Mouse (Mus musculus): ENCODE measurements around the gene Frmd5. TPM values are rescaled to one million over a fixed set of nuclear protein-coding genes. Genes with fewer than 3 reads are reported as not detected.

The Frmd5 gene
- total RNA-seq, 1 experiment from 2014 or later, result 208 TPM

DNA sequence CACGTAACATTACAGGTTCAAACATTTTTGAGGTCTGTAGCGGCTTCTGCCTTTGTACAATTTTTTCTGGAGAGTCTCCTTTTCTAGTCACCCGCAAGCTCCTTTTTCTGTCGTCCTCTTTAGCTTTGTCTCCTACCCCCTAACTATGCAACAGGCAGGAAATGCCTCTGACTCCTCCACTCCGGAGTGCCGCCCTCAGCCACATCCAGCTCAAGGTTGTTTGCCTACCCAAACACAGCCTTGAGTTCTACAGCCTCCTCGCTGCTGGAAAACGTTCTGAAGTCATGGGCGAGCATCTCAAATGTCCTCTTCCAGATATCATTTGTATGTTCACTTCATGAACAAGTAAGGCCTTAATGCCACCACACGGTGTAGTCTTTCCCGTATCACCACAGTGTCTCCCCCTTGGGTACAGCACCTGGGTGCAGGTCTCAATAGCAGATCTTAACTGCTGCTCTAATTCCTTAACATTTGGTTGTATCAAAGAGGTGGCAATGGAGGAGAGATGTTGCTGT lies 45.5 kb downstream of the Frmd5 start:
- DNase-seq, result peak; percentile 51

DNA sequence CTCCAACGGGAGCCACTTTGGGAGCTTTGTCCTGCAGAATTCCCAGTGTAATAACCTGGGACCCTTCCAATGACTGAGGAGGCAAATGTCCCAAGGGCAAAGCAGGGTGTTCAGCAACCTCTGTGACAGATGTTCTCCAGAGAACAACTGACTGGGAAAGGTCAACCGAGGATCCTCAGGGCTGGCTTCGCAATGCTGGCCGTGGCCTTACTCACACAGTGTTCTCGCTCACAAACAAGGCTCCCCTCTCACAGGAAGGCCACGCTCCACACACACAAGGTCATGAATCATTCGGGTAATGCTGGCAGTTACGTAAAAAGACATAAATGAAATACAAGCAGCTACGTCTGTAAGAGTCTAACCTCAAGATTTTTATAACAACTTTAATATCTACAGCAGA lies 46.2 kb downstream of the Frmd5 start:
- DNase-seq, result peak; percentile 65

DNA sequence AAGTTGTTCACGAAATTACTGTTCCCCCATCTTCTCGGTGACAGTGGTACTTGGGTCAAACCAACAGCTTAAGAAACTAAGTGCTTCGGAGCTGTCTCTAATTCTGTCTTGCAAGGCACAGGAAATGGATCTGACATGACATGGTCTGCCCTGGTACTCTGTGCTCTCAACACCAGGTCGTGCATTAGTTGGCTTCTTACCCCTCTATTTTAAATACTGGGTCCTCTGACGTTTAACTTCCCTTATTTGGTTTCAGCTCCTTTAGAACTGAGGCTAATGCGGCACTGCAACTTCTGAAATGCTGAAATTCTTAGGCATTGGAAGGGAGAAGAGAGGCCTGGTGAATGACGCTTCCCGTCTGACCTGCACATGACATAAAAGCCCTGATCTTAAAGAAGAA lies 48.6 kb downstream of the Frmd5 start:
- DNase-seq, result no peak

- no peak for DNase-seq
These were observed 50.6 kb downstream of the Frmd5 start for GRCm38 (mm10) chr2:121756336-121756735.

- no peak for DNase-seq
These were observed 51.8 kb downstream of the Frmd5 start for GRCm38 (mm10) chr2:121755056-121755455.

GRCm38 (mm10) chr2:121750121-121750520 lies 56.8 kb downstream of the Frmd5 start:
- DNase-seq, result no peak

GRCm38 (mm10) chr2:121741151-121741550 lies 65.7 kb downstream of the Frmd5 start:
- DNase-seq, result no peak

DNA sequence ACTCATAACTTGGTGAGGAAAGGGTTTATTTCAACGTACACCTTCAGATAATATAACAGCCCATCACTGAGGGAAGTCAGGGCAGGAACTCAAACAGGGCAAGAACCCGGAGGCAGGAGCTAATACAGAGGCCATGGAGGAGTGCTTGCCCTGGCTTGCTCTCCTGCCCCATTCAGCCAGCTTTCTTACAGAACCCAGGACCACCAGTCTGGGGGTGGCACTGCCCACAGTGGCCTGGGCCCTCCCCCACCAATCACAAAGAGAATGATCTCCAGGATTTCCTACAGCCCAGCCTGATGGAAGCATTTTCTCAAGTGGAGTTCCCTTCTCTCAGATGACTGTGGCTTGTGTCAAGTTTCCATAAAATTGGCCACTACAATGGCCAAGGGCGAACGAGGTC lies 67.5 kb downstream of the Frmd5 start:
- DNase-seq, result no peak

DNA sequence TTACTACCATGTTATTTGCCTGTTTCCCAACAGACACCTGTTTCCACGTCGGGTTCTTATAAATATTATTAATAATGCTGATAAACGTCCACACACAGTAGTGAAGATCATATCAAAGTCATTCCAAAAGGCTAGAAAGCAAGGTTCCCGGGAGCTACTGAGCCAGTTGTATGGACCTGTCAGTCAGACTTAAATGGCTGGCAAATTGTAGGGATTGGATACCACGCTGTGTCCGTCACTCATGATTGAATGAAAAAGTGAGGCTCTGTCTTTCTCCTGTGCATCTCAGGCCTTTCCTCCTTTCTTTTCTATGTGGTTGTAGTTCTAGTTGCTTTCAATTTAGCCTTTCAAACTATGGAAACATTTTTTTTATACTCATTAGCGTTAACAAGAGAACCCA lies 73.5 kb downstream of the Frmd5 start:
- no peak for DNase-seq

GRCm38 (mm10) chr2:121730486-121730885 lies 76.4 kb downstream of the Frmd5 start:
- DNase-seq, result no peak

GRCm38 (mm10) chr2:121728907-121729575 lies 77.8 kb downstream of the Frmd5 start:
- DNase-seq, result no peak

DNA sequence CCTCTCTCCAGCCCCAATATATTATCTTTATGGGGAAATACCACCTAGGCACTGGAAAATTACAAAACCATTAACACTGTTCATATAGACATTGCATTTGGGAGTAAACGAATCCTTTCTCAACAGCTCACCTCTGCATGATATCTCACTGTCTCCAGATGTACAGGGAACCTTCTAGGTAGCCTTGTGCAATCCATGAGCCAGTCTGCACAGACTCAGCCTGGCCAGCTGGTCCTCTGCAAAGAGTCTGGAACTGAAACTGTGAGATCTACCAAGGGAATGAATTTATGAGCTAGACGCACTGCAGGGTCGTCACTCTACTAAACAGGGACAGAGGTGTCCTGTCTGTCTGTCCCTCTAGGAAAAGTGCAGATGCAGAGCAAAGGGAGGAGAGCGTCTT lies 82.0 kb downstream of the Frmd5 start:
- DNase-seq, result no peak

DNA sequence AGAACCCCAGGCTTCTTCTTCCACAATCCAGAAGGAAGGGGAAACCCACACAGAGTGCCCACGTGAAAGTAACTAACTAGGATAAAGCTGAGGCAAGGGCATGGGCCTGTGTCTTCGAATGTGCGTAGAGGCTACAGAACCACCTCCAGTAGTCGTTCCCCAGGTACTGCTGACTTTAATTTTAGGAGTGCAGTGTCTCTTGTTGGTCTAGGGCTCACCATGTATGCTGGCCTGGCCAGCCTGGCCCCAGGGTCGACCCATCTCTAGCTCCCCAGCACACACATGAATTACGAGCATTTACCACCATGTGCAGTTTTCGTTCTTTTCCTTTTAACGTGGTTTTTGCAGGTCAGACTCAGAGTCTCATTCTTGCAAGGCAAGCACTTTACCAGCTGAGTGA lies 83.1 kb downstream of the Frmd5 start:
- no peak for DNase-seq

GRCm38 (mm10) chr2:121719000-121719399 lies 87.9 kb downstream of the Frmd5 start:
- DNase-seq, result no peak

DNA sequence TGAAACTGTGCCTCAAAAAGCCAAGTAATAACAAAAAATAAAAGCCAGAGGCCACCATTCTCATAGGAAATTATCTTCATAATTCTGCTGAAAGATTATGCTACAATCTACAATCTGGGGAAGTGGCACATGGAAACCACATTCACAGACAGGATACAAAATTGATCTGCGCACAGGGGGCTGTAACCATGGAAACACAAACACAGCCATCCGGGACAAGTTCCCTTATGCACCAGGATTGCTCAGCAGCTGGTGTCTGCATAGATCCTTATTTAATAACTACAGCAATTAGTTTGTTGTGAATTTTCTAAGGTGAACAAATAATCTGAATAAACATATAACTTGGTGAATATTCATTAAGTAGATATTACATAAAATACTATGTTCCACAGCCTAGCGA lies 89.8 kb downstream of the Frmd5 start:
- DNase-seq, result no peak

DNA sequence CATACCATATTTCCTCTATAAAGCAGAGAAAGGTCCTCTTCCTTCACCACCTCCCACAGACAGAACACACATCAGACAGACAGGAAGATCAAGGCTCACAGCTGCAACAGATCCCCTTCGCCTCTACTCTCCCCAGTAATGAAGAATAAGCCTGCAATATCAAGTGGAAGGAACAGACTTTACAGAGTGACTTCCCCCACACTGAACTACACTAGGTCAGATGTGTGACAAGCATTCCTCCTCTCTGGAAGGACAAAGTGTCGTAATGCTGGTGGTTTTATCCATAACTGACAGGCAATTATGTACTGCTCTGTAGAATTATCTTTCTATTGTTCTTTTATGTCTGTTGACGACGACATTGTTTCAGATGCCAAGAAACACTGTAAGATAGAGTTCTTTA lies 93.3 kb downstream of the Frmd5 start:
- no peak for DNase-seq

DNA sequence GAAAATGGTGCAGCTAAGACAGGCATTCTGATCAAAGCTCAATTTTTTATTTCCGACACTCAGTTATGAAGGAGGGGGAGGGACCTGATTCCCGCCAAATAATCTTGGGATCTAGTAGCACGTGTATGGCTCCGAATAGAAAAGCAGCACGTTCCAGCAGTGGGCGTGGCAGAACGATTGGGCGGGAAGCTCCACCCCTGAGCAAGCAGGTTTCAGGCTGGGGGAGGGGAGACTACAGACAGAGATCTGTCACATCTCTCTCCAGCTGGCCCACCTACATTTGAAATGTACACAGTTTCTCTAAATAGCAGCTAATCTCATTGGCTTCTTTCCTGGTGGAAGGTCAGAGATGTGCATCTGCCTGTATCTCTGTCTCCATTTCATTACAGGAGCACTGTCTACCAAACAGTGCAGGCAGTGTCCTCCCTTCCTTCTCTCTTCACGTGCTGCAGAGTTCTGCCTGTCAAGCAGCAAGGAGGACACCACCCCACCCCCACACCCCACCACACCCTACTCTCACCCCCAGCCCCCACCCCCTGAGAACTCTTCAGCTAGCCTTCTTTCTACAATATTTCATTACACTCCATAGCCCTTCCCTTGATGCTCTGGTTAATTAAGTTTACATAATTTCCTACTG lies 95.0 kb downstream of the Frmd5 start:
- no peak for DNase-seq

DNA sequence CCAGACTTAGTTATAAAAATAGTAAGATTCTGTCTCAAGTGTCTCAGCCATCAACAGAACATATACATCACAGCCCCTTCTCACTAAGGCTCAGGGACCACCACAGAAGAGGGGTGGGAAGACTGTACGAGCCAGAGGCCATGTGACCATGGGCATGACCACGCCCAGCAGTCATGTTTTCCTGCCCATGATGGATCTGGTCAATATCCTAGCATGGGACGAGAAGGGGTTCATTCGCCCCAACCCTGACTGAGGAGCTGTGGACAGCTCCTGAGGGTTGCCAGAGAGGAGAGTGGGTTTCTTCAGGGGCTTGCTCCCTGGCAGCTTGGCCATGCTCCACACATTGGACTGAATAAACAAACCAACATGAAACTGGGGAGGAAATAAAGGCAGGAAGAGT lies 97.8 kb downstream of the Frmd5 start:
- DNase-seq, result no peak

DNA sequence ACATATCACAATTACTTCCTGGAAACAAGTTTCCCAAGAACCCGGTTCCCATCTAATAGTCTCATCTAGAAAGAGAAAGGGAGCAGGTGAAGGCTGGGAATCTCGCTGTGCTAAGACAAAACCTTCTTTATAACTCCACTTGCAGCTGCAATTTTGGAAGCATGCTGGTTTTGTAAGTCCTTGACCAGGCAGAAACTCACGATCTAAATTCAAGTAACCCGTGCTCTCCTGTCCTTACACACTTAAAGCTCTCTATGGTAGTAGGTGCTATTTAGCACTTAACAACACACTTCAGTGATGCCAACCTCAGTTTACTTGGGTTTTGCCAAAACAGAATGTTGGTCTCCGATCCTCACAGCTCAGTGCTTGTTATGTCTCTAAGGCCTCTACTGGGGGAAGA lies 99.4 kb downstream of the Frmd5 start:
- no peak for DNase-seq

DNA sequence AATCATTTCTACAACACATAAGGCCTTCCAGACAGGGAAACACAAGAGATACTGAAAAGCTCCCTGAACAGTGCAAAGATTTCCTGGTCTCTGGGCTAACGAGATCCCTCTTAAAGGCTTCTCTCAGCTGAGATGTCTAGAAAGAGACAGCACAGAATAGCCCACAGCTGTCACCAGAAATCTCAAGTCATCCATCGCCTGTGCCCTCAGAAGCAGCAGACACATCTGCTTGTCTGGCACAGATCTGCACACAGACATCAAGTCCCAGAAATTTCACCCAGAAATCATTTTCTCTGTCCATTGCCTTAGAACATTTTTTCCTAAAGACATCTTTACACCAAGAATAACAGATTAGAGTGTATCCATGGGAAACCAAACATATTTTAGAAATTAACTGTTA lies 101.1 kb downstream of the Frmd5 start:
- no peak for DNase-seq

DNA sequence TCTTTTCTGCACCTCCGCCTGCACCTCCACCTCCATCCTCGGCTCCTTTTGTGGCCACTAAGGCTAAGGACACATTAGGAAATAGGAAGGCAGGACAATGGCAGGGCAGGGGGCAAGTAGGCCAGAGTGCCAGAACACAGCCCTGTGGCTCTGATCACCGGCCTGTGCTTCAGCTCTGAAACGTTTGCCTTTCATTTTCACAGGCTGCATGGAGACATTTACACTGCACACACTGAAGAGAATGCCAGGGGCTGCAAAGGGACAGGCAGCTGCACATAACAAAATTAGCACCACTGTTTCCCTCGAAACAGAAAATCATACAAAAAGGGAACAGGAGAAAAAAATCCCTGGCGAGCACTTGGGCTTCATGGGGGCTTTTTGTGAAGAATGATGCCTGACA lies 107.6 kb downstream of the Frmd5 start:
- DNase-seq, result no peak

DNA sequence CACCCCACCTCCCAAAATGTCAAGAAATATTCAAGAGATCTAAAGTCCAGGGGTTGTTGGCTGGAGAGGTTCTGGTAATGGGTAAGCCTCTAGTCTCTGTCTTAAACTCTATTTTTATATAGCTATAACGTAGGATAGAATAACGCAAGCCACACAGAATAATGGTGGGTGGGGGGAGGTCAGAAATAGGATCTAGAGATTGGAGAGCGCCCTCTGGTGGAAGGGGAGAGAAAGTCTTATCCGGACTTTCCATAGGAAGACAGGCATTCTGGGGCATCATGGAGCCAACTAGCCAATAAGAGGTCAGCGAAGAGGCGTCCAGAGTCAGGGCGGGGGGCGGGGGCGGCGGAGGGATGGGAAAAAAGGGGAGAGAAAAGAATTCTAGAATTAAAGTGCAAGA lies 111.5 kb downstream of the Frmd5 start:
- no peak for DNase-seq

GRCm38 (mm10) chr2:121688107-121688506 lies 118.8 kb downstream of the Frmd5 start:
- DNase-seq, result peak; percentile 60

DNA sequence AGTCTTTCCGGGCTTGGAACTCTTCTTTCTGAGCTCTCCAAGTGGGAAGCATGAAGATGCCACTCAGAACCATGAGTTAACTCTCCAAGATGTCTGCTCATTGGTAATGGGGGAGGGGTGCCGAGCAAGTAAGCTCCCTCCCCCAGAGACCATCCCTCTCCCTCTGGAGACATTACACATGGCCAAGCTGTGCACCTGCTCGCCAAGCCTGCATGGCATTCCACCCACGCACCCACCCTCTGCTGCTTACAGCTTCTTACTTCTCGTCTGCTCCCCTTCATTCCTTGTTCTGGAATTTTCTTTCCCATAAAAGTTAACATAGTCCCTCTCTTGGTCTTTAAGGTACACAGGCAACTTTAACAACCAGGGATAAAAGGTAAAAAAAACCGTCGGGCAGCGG lies 123.3 kb downstream of the Frmd5 start:
- DNase-seq, result no peak

All from adrenal gland, postnatal 25 days (tissue).